Mouse (Mus musculus): ENCODE results near the gene Cdan1. TPM values are rescaled to one million over a fixed set of nuclear protein-coding genes. Genes with fewer than 3 reads are reported as not detected.

The Cdan1 gene
- polyA plus RNA-seq (2012; rRNA removed): 11.7 and 14.3 TPM in 2 replicates

DNA sequence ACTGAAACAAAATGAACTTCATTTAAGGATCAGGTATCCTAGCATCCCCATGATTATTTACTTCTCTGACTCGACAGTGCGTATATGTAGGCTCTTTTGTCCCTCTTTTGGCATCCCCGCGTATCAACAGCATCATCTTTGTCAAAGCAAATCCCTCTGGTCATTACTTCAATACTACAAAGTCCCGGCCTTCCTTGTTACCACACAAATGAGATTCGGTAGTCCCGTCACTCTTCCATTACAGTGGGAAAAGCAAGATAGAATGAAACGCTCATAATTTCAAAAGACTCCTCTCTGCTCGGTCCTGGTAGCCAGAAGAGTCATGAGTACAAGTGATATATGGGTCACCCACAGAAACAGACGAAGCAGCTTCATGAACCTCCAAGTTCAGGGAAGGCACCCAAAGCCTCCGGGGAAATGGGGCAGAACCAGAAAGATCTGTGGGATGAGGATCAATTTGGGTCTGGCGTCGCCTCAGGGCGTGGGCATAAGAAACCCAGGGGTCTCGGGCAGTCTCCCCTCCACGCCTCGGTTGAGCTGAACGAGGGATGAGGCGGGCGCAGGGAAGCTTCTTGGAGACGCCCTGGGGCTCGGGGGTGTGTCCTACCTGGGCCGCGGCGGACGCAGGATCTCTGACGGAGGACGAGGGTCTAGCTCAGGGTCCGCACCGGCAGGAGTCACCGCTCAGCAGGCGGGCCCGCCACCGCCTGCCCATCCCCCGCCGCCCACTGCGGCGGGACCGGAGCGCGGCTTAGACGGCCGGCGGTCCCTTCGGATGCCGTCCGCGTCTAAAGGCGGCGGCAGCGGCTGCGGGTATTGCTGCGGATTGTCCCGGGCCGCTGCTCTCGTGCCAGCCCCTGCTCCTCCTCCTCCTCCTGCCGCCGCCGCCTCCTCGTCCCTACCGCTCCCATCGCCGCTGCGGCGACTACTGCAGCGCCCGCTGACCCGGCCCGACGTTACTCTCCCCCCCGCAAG, at the start of gene Cdan1:
TSS of gene Cdan1 (minus strand) at position 680 of the 975 bp plus-strand sequence.

DNA sequence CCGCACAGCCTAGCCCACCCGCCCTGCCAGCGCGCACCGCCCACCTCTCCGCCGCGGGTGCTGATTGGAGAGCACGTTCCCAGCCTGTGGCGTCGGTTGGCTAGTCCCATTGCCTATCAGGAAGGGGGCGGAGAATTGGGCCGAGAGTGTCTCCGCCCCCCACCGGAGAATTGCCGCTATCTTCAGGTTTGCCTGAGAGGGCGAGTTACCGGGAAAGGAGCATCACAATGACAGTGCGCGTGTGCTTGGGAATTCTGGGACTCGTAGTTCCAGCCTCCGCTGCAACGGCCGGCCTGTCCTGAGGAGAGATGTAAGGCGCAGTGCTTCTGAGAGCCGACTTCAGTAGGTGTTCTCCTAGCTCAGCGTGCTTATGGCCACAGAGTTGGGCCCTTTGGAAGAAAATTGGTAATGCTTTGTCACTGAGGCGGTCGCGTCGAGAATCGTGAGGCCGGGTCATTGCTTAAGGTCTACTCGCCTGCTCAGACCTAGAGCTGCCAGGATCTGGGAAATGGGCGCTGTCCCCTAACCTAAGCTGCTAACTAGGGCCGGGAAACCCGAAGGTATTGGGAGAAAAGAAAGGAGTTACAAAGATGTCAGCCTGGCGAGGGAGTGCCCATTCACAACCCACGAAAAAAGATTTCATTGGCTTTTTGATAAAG, 625 bp upstream of the Cdan1 start, which contains the start of gene Ttbk2:
TSS of gene Ttbk2 (minus strand) at position 181 of the 659 bp plus-strand sequence.

Other genes with a start within 250 kb of the Cdan1 start
- gene Haus2, start 240.7 kb downstream of the Cdan1 start, polyA plus RNA-seq (2012; rRNA removed): 8.2 and 9.5 TPM in 2 replicates
- gene Lrrc57, start 240.6 kb downstream of the Cdan1 start, polyA plus RNA-seq (2012; rRNA removed): 7.2 and 9.4 TPM in 2 replicates
- 1.4 and 1.6 TPM in 2 replicates for gene Stard9, start 221.0 kb downstream of the Cdan1 start, polyA plus RNA-seq (2012; rRNA removed)
- gene Ttbk2, start 476 bp upstream of the Cdan1 start, polyA plus RNA-seq (2012; rRNA removed): 0.85 and 0.91 TPM in 2 replicates
- 5.1 and 6.4 TPM in 2 replicates for gene Ubr1, start 120.6 kb upstream of the Cdan1 start, polyA plus RNA-seq (2012; rRNA removed)
- gene Tmem62, start 126.9 kb upstream of the Cdan1 start, polyA plus RNA-seq (2012; rRNA removed): 2.1 TPM in 2 replicates
- gene Ccndbp1, start 158.3 kb upstream of the Cdan1 start, polyA plus RNA-seq (2012; rRNA removed): 35.2 and 40.9 TPM in 2 replicates
- gene Epb42, start 186.9 kb upstream of the Cdan1 start, polyA plus RNA-seq (2012; rRNA removed): 141 and 176 TPM in 2 replicates
- gene Tgm5, start 235.7 kb upstream of the Cdan1 start, polyA plus RNA-seq (2012; rRNA removed): 0.01 TPM in 1 of 2 replicates, not detected in the other